Mouse (Mus musculus): ENCODE data around the gene Sphk2. TPM values are rescaled to one million over a fixed set of nuclear protein-coding genes. Genes with fewer than 3 reads are reported as not detected.

Gene Sphk2
- polyA plus RNA-seq, 1 experiment = 56.1 TPM

GRCm38 (mm10) chr7:45713881-45714520 is 3.8 kb downstream of the Sphk2 start:
- TF ChIP-seq CTCF (IDR thresholded peaks at IDR 0.05; ENCODE audit: low read depth, low read length) (no peak), POLR2A (IDR thresholded peaks at IDR 0.05; ENCODE audit: borderline replicate concordance, low read depth, low read length) (no peak)
- H3K4me3 ChIP-seq (ENCODE audit: insufficient read depth, low read length) = peak overlapping the region; percentile 72
- no peak overlapping the region for H3K27ac ChIP-seq (ENCODE audit: insufficient read depth, low read depth, low read length)
- peaks cover 6% of the 10 kb centered on the region for H3K4me1 ChIP-seq (ENCODE audit: control insufficient read depth, insufficient read depth, low read length)

- H3K4me3 ChIP-seq (ENCODE audit: insufficient read depth, low read length) = no peak overlapping the region
- H3K4me1 ChIP-seq (ENCODE audit: control insufficient read depth, insufficient read depth, low read length) = peaks cover 12% of the 10 kb centered on the region
- TF ChIP-seq CTCF (IDR thresholded peaks at IDR 0.05; ENCODE audit: low read depth, low read length) (no peak), POLR2A (IDR thresholded peaks at IDR 0.05; ENCODE audit: borderline replicate concordance, low read depth, low read length) (no peak)
- no peak overlapping the region for H3K27ac ChIP-seq (ENCODE audit: insufficient read depth, low read depth, low read length)
Measured at GRCm38 (mm10) chr7:45713396-45713795, 4.4 kb downstream of the Sphk2 start.

- Histone ChIP-seq H3K4me3 (ENCODE audit: insufficient read depth, low read length) (no peak overlapping the region), H3K27ac (ENCODE audit: insufficient read depth, low read depth, low read length) (no peak overlapping the region), H3K4me1 (ENCODE audit: control insufficient read depth, insufficient read depth, low read length) (peaks cover 20% of the 10 kb centered on the region)
- no peak for TF ChIP-seq POLR2A (IDR thresholded peaks at IDR 0.05; ENCODE audit: borderline replicate concordance, low read depth, low read length)
- no peak for TF ChIP-seq CTCF (IDR thresholded peaks at IDR 0.05; ENCODE audit: low read depth, low read length)
Measured at GRCm38 (mm10) chr7:45712022-45712757, 5.6 kb downstream of the Sphk2 start.

- H3K27ac ChIP-seq (ENCODE audit: insufficient read depth, low read depth, low read length) = no peak overlapping the region
- H3K4me3 ChIP-seq (ENCODE audit: insufficient read depth, low read length) = no peak overlapping the region
- no peak for TF ChIP-seq CTCF (IDR thresholded peaks at IDR 0.05; ENCODE audit: low read depth, low read length)
- TF ChIP-seq POLR2A (IDR thresholded peaks at IDR 0.05; ENCODE audit: borderline replicate concordance, low read depth, low read length) = no peak
- H3K4me1 ChIP-seq (ENCODE audit: control insufficient read depth, insufficient read depth, low read length) = peaks cover 21% of the 10 kb centered on the region
Measured at GRCm38 (mm10) chr7:45711316-45712021, 6.3 kb downstream of the Sphk2 start.

- H3K4me1 ChIP-seq (ENCODE audit: control insufficient read depth, insufficient read depth, low read length) = peaks cover 21% of the 10 kb centered on the region
- no peak overlapping the region for H3K4me3 ChIP-seq (ENCODE audit: insufficient read depth, low read length)
- TF ChIP-seq POLR2A (IDR thresholded peaks at IDR 0.05; ENCODE audit: borderline replicate concordance, low read depth, low read length) (no peak), CTCF (IDR thresholded peaks at IDR 0.05; ENCODE audit: low read depth, low read length) (no peak)
- no peak overlapping the region for H3K27ac ChIP-seq (ENCODE audit: insufficient read depth, low read depth, low read length)
Measured at GRCm38 (mm10) chr7:45710477-45711191, 7.2 kb downstream of the Sphk2 start.

- TF ChIP-seq POLR2A (IDR thresholded peaks at IDR 0.05; ENCODE audit: borderline replicate concordance, low read depth, low read length) (no peak), CTCF (IDR thresholded peaks at IDR 0.05; ENCODE audit: low read depth, low read length) (no peak)
- H3K4me3 ChIP-seq (ENCODE audit: insufficient read depth, low read length) = no peak overlapping the region
Measured at GRCm38 (mm10) chr7:45709677-45710355, 8.0 kb downstream of the Sphk2 start.

GRCm38 (mm10) chr7:45709036-45709435 is 8.8 kb downstream of the Sphk2 start:
- Histone ChIP-seq H3K27ac (ENCODE audit: insufficient read depth, low read depth, low read length) (peak overlapping the region; percentile 95; the same call in 1 of the 2 replicates), H3K4me1 (ENCODE audit: control insufficient read depth, insufficient read depth, low read length) (peaks cover 19% of the 10 kb centered on the region), H3K4me3 (ENCODE audit: insufficient read depth, low read length) (0 out of 2 replicates have a peak overlapping the region, but pooled peaks have one; percentile 50)
- TF ChIP-seq CTCF (IDR thresholded peaks at IDR 0.05; ENCODE audit: low read depth, low read length) = no peak
- TF ChIP-seq POLR2A (IDR thresholded peaks at IDR 0.05; ENCODE audit: borderline replicate concordance, low read depth, low read length) = no peak

More at GRCm38 (mm10) chr7:45709677-45710355, 8.0 kb downstream of the Sphk2 start:
- Histone ChIP-seq H3K27ac (ENCODE audit: insufficient read depth, low read depth, low read length) (no peak overlapping the region), H3K4me1 (ENCODE audit: control insufficient read depth, insufficient read depth, low read length) (peaks cover 21% of the 10 kb centered on the region)

GRCm38 (mm10) chr7:45708221-45708761 is 9.5 kb downstream of the Sphk2 start:
- TF ChIP-seq POLR2A (IDR thresholded peaks at IDR 0.05; ENCODE audit: borderline replicate concordance, low read depth, low read length) (no peak), CTCF (IDR thresholded peaks at IDR 0.05; ENCODE audit: low read depth, low read length) (no peak)
- Histone ChIP-seq H3K4me1 (ENCODE audit: control insufficient read depth, insufficient read depth, low read length) (peaks cover 21% of the 10 kb centered on the region), H3K4me3 (ENCODE audit: insufficient read depth, low read length) (peak overlapping the region; percentile 50), H3K27ac (ENCODE audit: insufficient read depth, low read depth, low read length) (peak overlapping the region; percentile 95)

Measured in bone marrow macrophage, adult 2 months (primary cell).